Mouse (Mus musculus) limb, embryonic 13.5 days (tissue): Measurements from ENCODE around the gene Fads1. TPM values are rescaled to one million over a fixed set of nuclear protein-coding genes. Genes with fewer than 3 reads are reported as not detected.
A peak's percentile ranks its signal among the peaks of the same experiment; 100 is the strongest.

Experiments
- ATAC-seq: fragments of 200-750 bp; cut with Nextera tagmentation; 2 replicates; pipeline ENCODE4 v1.8.0; 2017; ENCODE audit warnings: low read depth, moderate number of reproducible peaks, moderate TSS enrichment; ENCODE audit not compliant: low FRiP score
- H3K27ac ChIP-seq: fragments of 300-500 bp; sonication (generic); 2 replicates; pipeline ENCODE4 v1.5.1; 2015; ENCODE audit warnings: inconsistent platforms, mild to moderate bottlenecking, moderate library complexity
- H3K27me3 ChIP-seq: fragments of 300-500 bp; sonication (generic); 2 replicates; pipeline ENCODE4 v1.6.1; 2015; ENCODE audit warnings: mild to moderate bottlenecking, inconsistent platforms
- H3K36me3 ChIP-seq: fragments of 300-500 bp; sonication (generic); 2 replicates; pipeline ENCODE4 v1.6.1; 2015; ENCODE audit warnings: inconsistent platforms, mild to moderate bottlenecking, moderate library complexity
- H3K4me1 ChIP-seq: fragments of 300-500 bp; sonication (generic); 2 replicates; pipeline ENCODE4 v1.6.1; 2015; ENCODE audit warnings: inconsistent platforms
- H3K4me2 ChIP-seq: fragments of 300-500 bp; sonication (generic); replicated peaks from 2 replicates; pipeline ENCODE4 v1.6.1; 2015; ENCODE audit warnings: inconsistent platforms, mild to moderate bottlenecking, moderate library complexity
- H3K4me3 ChIP-seq: fragments of 300-500 bp; sonication (generic); 2 replicates; pipeline ENCODE4 v1.5.1; 2015; ENCODE audit warnings: moderate library complexity, mild to moderate bottlenecking, inconsistent platforms
- H3K9ac ChIP-seq: fragments of 300-500 bp; sonication (generic); 2 replicates; pipeline ENCODE4 v1.6.1; 2015; ENCODE audit warnings: mild to moderate bottlenecking, inconsistent platforms
- H3K9me3 ChIP-seq: fragments of 300-500 bp; sonication (generic); 2 replicates; pipeline ENCODE4 v1.6.1; 2016; ENCODE audit warnings: inconsistent platforms
- WGBS: fragments of 180-500 bp; shearing (Covaris S2); methylation state at CpG from one replicate; pipeline ENCODE4 v1.1.7; 2015; 5-methylcytosine and 5-hydroxymethylcytosine counted together
- polyA plus RNA-seq: library from polyadenylated mRNA; unstranded; fragments of >200 nt; fragmentation: Nextera tagmentation; extraction: Ambion mirVana; gene quantifications from 2 replicates; pipeline ENCODE4 v1.2.1, GENCODE M21; 2015

The Fads1 gene
- polyA plus RNA-seq, 1 experiment from 2014 or later, result 119 TPM

- Histone ChIP-seq H3K36me3 (peaks cover 83% of the 10 kb centered on the region), H3K4me2 (no peak overlapping the region), H3K9ac (0 out of 2 replicates have a peak overlapping the region, but pooled peaks have one; percentile 9), H3K27me3 (no peaks in the 10 kb centered on the region), H3K4me3 (no peak overlapping the region), H3K9me3 (no peaks in the 10 kb centered on the region), H3K27ac (no peak overlapping the region), H3K4me1 (no peaks in the 10 kb centered on the region)
- 81% methylated on average over 4 of the region's 4 CpGs for WGBS
- no peak for ATAC-seq
Measured at GRCm38 (mm10) chr19:10197130-10197529, 14.4 kb downstream of the Fads1 start.

DNA sequence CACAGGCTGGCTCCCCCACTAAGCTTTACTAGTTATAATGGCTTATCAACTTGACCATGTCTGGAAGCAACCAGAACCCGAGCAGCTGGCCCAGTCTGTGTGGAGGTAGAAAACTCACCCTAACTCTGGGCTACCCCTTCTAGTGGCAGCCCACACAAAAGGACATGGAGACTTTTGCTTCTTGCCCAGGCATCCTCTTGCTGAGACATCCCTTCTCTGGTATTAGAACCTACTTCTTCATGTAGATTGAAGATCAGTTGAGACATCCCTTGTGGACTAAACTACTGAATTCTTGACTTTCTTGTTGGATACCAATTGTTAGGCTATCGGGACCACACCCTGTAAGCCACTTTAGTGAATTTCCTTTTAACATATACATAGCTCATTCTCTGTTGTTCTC lies 15.6 kb downstream of the Fads1 start:
- no peak for ATAC-seq

GRCm38 (mm10) chr19:10198723-10199122 lies 16.0 kb downstream of the Fads1 start:
- ATAC-seq, result no peak; the same call in 1 of the 2 replicates
- no peak overlapping the region for H3K27ac ChIP-seq
- no peak overlapping the region for H3K9ac ChIP-seq
- H3K36me3 ChIP-seq, result peaks cover 67% of the 10 kb centered on the region
- H3K9me3 ChIP-seq, result no peaks in the 10 kb centered on the region
- no peaks in the 10 kb centered on the region for H3K27me3 ChIP-seq
- no peak overlapping the region for H3K4me2 ChIP-seq
- no peak overlapping the region for H3K4me3 ChIP-seq
- H3K4me1 ChIP-seq, result peaks cover 9% of the 10 kb centered on the region
- 28% methylated on average over 3 of the region's 3 CpGs for WGBS

More for the DNA sequence above, 15.6 kb downstream of the Fads1 start:
- Histone ChIP-seq H3K4me1 (peaks cover 8% of the 10 kb centered on the region), H3K9me3 (no peaks in the 10 kb centered on the region), H3K4me2 (no peak overlapping the region), H3K36me3 (peaks cover 71% of the 10 kb centered on the region), H3K4me3 (no peak overlapping the region), H3K9ac (no peak overlapping the region), H3K27me3 (no peaks in the 10 kb centered on the region), H3K27ac (no peak overlapping the region)
- WGBS, result 66% methylated on average over 2 of the region's 2 CpGs

DNA sequence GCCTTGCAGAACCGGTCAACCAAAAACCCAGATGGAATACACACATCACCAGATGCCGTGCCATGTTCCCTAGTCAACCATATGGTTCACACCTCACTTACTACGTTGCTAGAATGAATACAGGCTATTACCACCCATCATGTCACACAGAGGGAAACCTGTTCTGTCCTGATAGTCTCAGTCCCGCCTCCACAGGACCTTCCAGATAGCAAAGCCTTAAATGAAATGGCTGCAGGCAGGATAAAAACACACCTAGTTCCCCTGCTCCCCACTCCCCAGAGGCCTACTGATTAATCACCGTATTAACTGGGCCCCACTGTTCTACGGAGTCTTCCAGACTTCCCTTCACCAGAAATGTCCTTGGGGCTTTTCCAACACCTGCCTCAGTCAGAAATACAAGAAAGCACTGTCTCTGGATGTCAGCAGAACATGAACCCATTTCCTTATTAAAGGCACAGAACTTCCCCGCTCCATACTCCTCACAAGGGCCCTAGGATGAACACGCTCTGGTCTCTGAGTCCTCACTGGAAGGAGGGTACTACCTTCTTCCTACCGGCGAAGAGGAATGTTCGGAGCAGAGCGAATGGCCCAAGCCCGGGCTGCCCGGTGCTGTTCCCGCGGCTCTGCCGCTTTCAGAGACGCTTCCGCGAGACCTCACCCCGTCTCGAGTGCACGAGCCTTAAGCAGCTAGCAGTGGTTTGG lies 20.6 kb downstream of the Fads1 start:
- peak overlapping the region; percentile 84 for H3K27ac ChIP-seq
- H3K4me1 ChIP-seq, result peaks cover 17% of the 10 kb centered on the region
- peak overlapping the region; percentile 93 for H3K4me2 ChIP-seq
- no peaks in the 10 kb centered on the region for H3K27me3 ChIP-seq
- ATAC-seq, result no peak
- H3K9me3 ChIP-seq, result no peaks in the 10 kb centered on the region
- WGBS, result 2% methylated on average over 23 of the region's 23 CpGs
- H3K36me3 ChIP-seq, result peaks cover 55% of the 10 kb centered on the region
- peak overlapping the region; percentile 91 for H3K4me3 ChIP-seq
- peak overlapping the region; percentile 86 for H3K9ac ChIP-seq

GRCm38 (mm10) chr19:10203848-10204615 lies 21.3 kb downstream of the Fads1 start, which contains the start of the genes Tmem258 and Fen1:
Gene Tmem258, plus strand, starts transcription at chr19:10204014.
Gene Fen1, minus strand, starts transcription at chr19:10204169.
- Histone ChIP-seq H3K4me1 (peaks cover 17% of the 10 kb centered on the region), H3K9me3 (no peaks in the 10 kb centered on the region), H3K36me3 (peaks cover 62% of the 10 kb centered on the region), H3K4me3 (peak within 1 kb of the TSS; percentile 91), H3K27me3 (no peaks in the 10 kb centered on the region), H3K9ac (peak within 1 kb of the TSS; percentile 86), H3K4me2 (peak within 1 kb of the TSS; percentile 93), H3K27ac (peak within 1 kb of the TSS; percentile 84)
- peak; percentile 93 for ATAC-seq
- under 1% methylated on average over 40 of the region's 40 CpGs for WGBS

GRCm38 (mm10) chr19:10204616-10205001 lies 21.9 kb downstream of the Fads1 start:
- 2% methylated on average over 5 of the region's 5 CpGs for WGBS
- peaks cover 17% of the 10 kb centered on the region for H3K4me1 ChIP-seq
- no peaks in the 10 kb centered on the region for H3K27me3 ChIP-seq
- H3K9me3 ChIP-seq, result no peaks in the 10 kb centered on the region
- H3K4me2 ChIP-seq, result peak overlapping the region; percentile 93
- H3K36me3 ChIP-seq, result peaks cover 62% of the 10 kb centered on the region
- ATAC-seq, result no peak
- H3K9ac ChIP-seq, result peak overlapping the region; percentile 86
- H3K4me3 ChIP-seq, result peak overlapping the region; percentile 91
- peak overlapping the region; percentile 84; the same call in 1 of the 2 replicates for H3K27ac ChIP-seq

GRCm38 (mm10) chr19:10205051-10205450 lies 22.4 kb downstream of the Fads1 start:
- WGBS, result 71% methylated on average over 6 of the region's 6 CpGs
- no peak for ATAC-seq

DNA sequence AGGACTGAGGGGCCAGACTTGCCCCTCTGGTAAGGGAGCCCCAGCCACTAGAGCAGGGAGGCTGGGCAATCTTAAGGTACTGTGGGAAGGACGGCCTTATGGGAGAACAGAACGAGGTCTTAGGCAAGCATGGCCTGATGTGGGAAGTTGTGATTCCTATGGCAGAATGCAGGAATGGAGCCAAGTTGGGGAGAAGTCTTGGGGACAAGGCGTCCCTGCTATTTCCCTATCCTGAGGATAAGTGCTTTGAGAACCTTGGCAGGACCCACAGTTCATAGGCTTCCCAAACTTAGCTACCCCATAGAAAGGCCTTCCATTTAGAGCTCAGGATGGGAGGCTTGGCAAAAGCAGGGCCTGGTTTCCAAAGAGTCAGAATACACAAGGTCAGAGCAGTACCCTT lies 26.2 kb downstream of the Fads1 start:
- no peak for ATAC-seq
- no peak overlapping the region for H3K4me3 ChIP-seq

More at GRCm38 (mm10) chr19:10205051-10205450, 22.4 kb downstream of the Fads1 start:
- no peaks in the 10 kb centered on the region for H3K27me3 ChIP-seq
- peak overlapping the region; percentile 86 for H3K9ac ChIP-seq
- peak overlapping the region; percentile 91 for H3K4me3 ChIP-seq
- peak overlapping the region; percentile 93 for H3K4me2 ChIP-seq
- no peaks in the 10 kb centered on the region for H3K9me3 ChIP-seq
- peaks cover 62% of the 10 kb centered on the region for H3K36me3 ChIP-seq
- H3K4me1 ChIP-seq, result peaks cover 17% of the 10 kb centered on the region
- 0 out of 2 replicates have a peak overlapping the region, but pooled peaks have one; percentile 28 for H3K27ac ChIP-seq

GRCm38 (mm10) chr19:10210885-10211284 lies 28.2 kb downstream of the Fads1 start:
- Histone ChIP-seq H3K4me1 (no peaks in the 10 kb centered on the region), H3K36me3 (peaks cover 77% of the 10 kb centered on the region), H3K9ac (no peak overlapping the region), H3K27me3 (no peaks in the 10 kb centered on the region), H3K4me3 (no peak overlapping the region), H3K4me2 (no peak overlapping the region), H3K27ac (no peak overlapping the region), H3K9me3 (no peaks in the 10 kb centered on the region)
- ATAC-seq, result no peak
- 86% methylated on average over 4 of the region's 4 CpGs for WGBS

More for the DNA sequence above, 26.2 kb downstream of the Fads1 start:
- Histone ChIP-seq H3K9me3 (no peaks in the 10 kb centered on the region), H3K36me3 (peaks cover 79% of the 10 kb centered on the region), H3K4me1 (peaks cover 8% of the 10 kb centered on the region), H3K9ac (no peak overlapping the region), H3K4me2 (no peak overlapping the region), H3K27ac (no peak overlapping the region), H3K27me3 (no peaks in the 10 kb centered on the region)
- 90% methylated on average over 3 of the region's 3 CpGs for WGBS

- H3K9me3 ChIP-seq, result no peaks in the 10 kb centered on the region
- 92% methylated on average over 10 of the region's 10 CpGs for WGBS
- H3K4me3 ChIP-seq, result no peak overlapping the region
- H3K4me2 ChIP-seq, result no peak overlapping the region
- no peak overlapping the region for H3K27ac ChIP-seq
- no peaks in the 10 kb centered on the region for H3K4me1 ChIP-seq
- ATAC-seq, result no peak
- no peaks in the 10 kb centered on the region for H3K27me3 ChIP-seq
- no peak overlapping the region for H3K9ac ChIP-seq
- H3K36me3 ChIP-seq, result peaks cover 47% of the 10 kb centered on the region
Measured at GRCm38 (mm10) chr19:10213796-10214471, 31.2 kb downstream of the Fads1 start.

DNA sequence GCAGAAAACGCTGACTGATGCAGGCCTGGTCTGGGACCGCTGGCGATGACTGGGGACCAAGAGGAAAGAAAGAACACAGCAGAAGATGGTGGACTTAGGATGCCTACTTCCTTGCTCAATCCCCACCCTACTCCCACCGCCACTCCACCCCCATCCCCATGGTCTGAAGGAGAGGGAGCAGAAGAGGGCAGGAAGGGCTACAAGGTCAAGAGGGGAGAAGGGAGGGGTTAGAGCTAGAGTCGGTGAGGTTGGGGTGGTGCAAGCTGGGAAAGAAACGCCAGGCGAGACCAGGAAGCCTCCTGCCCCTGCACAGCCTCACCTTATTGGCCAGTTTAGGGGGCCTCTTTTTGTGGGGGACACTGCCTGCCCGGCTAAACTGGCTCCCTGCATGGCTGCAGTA lies 33.4 kb downstream of the Fads1 start:
- no peak overlapping the region for H3K4me3 ChIP-seq
- no peak for ATAC-seq
- H3K27ac ChIP-seq, result no peak overlapping the region
- H3K9me3 ChIP-seq, result no peaks in the 10 kb centered on the region
- no peak overlapping the region for H3K4me2 ChIP-seq
- no peaks in the 10 kb centered on the region for H3K27me3 ChIP-seq
- no peaks in the 10 kb centered on the region for H3K4me1 ChIP-seq
- H3K9ac ChIP-seq, result no peak overlapping the region
- WGBS, result 66% methylated on average over 8 of the region's 8 CpGs
- peaks cover 25% of the 10 kb centered on the region for H3K36me3 ChIP-seq

DNA sequence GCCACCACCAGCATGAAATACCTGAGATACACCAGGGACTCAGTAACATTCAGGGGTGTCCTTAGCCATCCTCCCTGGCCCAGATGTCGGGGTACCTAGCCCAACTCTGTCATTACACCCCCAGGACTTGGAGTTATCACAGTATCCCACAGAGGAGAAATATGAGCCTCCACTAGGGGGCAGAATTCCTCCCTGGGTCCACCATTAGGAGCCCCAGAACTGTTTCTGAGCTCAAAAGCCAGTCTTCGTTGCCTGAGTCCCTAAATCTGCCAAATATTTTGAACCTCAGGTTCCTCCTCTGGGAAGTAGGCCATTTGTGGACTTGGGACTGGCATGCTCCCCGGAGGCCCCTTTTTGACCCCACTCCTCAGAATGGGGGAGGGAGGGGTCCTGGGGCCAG lies 36.4 kb downstream of the Fads1 start:
- no peak for ATAC-seq
- Histone ChIP-seq H3K27ac (no peak overlapping the region), H3K27me3 (no peaks in the 10 kb centered on the region), H3K9me3 (no peaks in the 10 kb centered on the region), H3K4me1 (no peaks in the 10 kb centered on the region), H3K36me3 (no peaks in the 10 kb centered on the region), H3K4me2 (no peak overlapping the region), H3K4me3 (no peak overlapping the region), H3K9ac (no peak overlapping the region)
- 38% methylated on average over 3 of the region's 3 CpGs for WGBS
